Comparison of ENCODE assay signal across 8 mouse cellular contexts in genomic region chr7:16272681-16273080, GRCm38 (mm10). TPM values are rescaled to one million over a fixed set of nuclear protein-coding genes. Genes with fewer than 3 reads are reported as not detected.
A peak's percentile ranks its signal among the peaks of the same experiment; 100 is the strongest.
DNase-seq lines count a peak whose midpoint lies in the region; ATAC-seq and TF ChIP-seq lines count a peak whose summit lies in the region.

No protein-coding gene starts in this region.

- H3K9me3 ChIP-seq in CH12.LX (replicated peaks; ENCODE audit: low read length), result no peaks in the 10 kb centered on the region
- no peaks in the 10 kb centered on the region for H3K9me3 ChIP-seq in liver, embryonic 15.5 days (replicated peaks)
- no peaks in the 10 kb centered on the region for H3K9me3 ChIP-seq in neural tube, embryonic 12.5 days

- H3K36me3 ChIP-seq in CH12.LX (replicated peaks in 1 of 2; ENCODE audit: control insufficient read depth in 1 of 2, insufficient read depth in 1 of 2, low read length in 1 of 2), result peaks cover 23 to 46% of the 10 kb centered on the region in 2 experiments
- H3K36me3 ChIP-seq in liver, embryonic 15.5 days (replicated peaks), result peaks cover 22% of the 10 kb centered on the region
- H3K36me3 ChIP-seq in neural tube, embryonic 12.5 days, result peaks cover 25% of the 10 kb centered on the region

- H3K4me1 ChIP-seq in CH12.LX (ENCODE audit: control insufficient read depth in 1 of 2, insufficient read depth in 2 of 2), result peaks cover 13 to 27% of the 10 kb centered on the region in 2 experiments
- peaks cover 13% of the 10 kb centered on the region for H3K4me1 ChIP-seq in brown adipose tissue, adult 24 weeks (ENCODE audit: control insufficient read depth, insufficient read depth, insufficient read length, low read length)
- H3K4me1 ChIP-seq in liver, embryonic 15.5 days (replicated peaks), result peaks cover 57% of the 10 kb centered on the region
- H3K4me1 ChIP-seq in neural tube, embryonic 12.5 days, result peaks cover 25% of the 10 kb centered on the region

- ATAC-seq in erythroid progenitor cell, adult 5-6 weeks (replicated peaks; ENCODE audit: low FRiP score, poor library complexity, severe bottlenecking), result peak; percentile 71
- peak; percentile 76 for ATAC-seq in liver, embryonic 15.5 days (ENCODE audit: insufficient read depth)
- peak; percentile 84 for ATAC-seq in neural tube, embryonic 12.5 days (ENCODE audit: low FRiP score, low read depth)

- H3K4me3 ChIP-seq in CH12.LX (replicated peaks in 1 of 3; ENCODE audit: low read depth in 2 of 3, low read length in 2 of 3, poor library complexity in 1 of 3), result peak overlapping the region; percentile 58 to 72 (median 65)
- peak overlapping the region; percentile 77 for H3K4me3 ChIP-seq in brown adipose tissue, adult 24 weeks (ENCODE audit: insufficient read depth, low read depth, low read length)
- peak overlapping the region; percentile 82 for H3K4me3 ChIP-seq in liver, embryonic 15.5 days (replicated peaks)
- H3K4me3 ChIP-seq in neural tube, embryonic 12.5 days, result peak overlapping the region; percentile 76

- TF ChIP-seq CTCF in CH12.LX (conservative IDR thresholded peaks at IDR 0.05 in 1 of 2, IDR thresholded peaks at IDR 0.05 in 1 of 2; ENCODE audit: low read depth in 2 of 2, low read length in 2 of 2), result no peak

- TF ChIP-seq POLR2A in CH12.LX (IDR thresholded peaks at IDR 0.05; ENCODE audit: low read depth, low read length), result no peak

- dilution Hi-C loops in CH12.LX (cut with MboI; ENCODE audit: extremely low pct_ligation_motif_present, extremely low pct_unique_long_range_greater_than_20kb, low sequenced_read_pairs), result no loop called here

- TF ChIP-seq EP300 in CH12.LX (IDR thresholded peaks at IDR 0.05; ENCODE audit: low read length), result no peak

- H3K27ac ChIP-seq in CH12.LX (ENCODE audit: insufficient read depth, low read depth), result peak overlapping the region; percentile 40; the same call in 1 of the 2 replicates
- peak overlapping the region; percentile 49 for H3K27ac ChIP-seq in brown adipose tissue, adult 24 weeks (replicated peaks; ENCODE audit: low read depth, low read length)
- H3K27ac ChIP-seq in liver, embryonic 15.5 days (replicated peaks), result peak overlapping the region; percentile 98
- H3K27ac ChIP-seq in neural tube, embryonic 12.5 days, result peak overlapping the region; percentile 84

- DNase-seq in CH12.LX (ENCODE audit: extremely low read depth), result peak; percentile 39
- peak; percentile 72 to 73 for DNase-seq in heart, postnatal 10 days
- peak; percentile 76 to 89 for DNase-seq in kidney, postnatal 25 days
- peak; percentile 36 for DNase-seq in telencephalon, adult 2 months (ENCODE audit: low read depth, low spot score)

- in situ Hi-C loops in CH12.LX (cut with MboI; ENCODE audit: low pct_ligation_motif_present, low pct_unique_long_range_greater_than_20kb, low sequenced_read_pairs), result loop anchor here (5.0 to 25.0 kb wide), 2 partner anchors 90 to 210 kb away; partner anchors contain the start of gene Zfp541

- no peaks in the 10 kb centered on the region for H3K79me2 ChIP-seq in CH12.LX (replicated peaks; ENCODE audit: control insufficient read depth, extremely low read depth, insufficient read depth, poor library complexity, severe bottlenecking)

- TF ChIP-seq RAD21 in CH12.LX (IDR thresholded peaks at IDR 0.05; ENCODE audit: low read depth, low read length), result no peak

- no peaks in the 10 kb centered on the region for H3K27me3 ChIP-seq in CH12.LX (replicated peaks)
- H3K27me3 ChIP-seq in liver, embryonic 15.5 days, result no peaks in the 10 kb centered on the region
- H3K27me3 ChIP-seq in neural tube, embryonic 12.5 days (replicated peaks), result peaks cover 11% of the 10 kb centered on the region; the same call in 1 of the 2 replicates

- peak overlapping the region; percentile 67 for H3K4me2 ChIP-seq in CH12.LX (ENCODE audit: insufficient read depth, low read depth, poor library complexity, severe bottlenecking)
- H3K4me2 ChIP-seq in liver, embryonic 15.5 days, result peak overlapping the region; percentile 99
- peak overlapping the region; percentile 95 for H3K4me2 ChIP-seq in neural tube, embryonic 12.5 days (replicated peaks)

- WGBS in liver, embryonic 15.5 days (ENCODE audit: insufficient replicate concordance), result under 1% methylated on average over 46 of the region's 46 CpGs
- WGBS in neural tube, embryonic 12.5 days, result under 1% methylated on average over 46 of the region's 46 CpGs

- H3K9ac ChIP-seq in CH12.LX (ENCODE audit: insufficient read depth, low read depth), result peak overlapping the region; percentile 55
- H3K9ac ChIP-seq in liver, embryonic 15.5 days, result peak overlapping the region; percentile 80
- H3K9ac ChIP-seq in neural tube, embryonic 12.5 days, result peak overlapping the region; percentile 87

- intact Hi-C loops in heart, postnatal 10 days (cut with DNase I), result no loop called here

TF ChIP-seq in CH12.LX, 34 proteins besides CTCF, POLR2A, EP300 and RAD21:
- no peak for TF ChIP-seq SIN3A (IDR thresholded peaks at IDR 0.05; ENCODE audit: low read length)
- TF ChIP-seq ELF1 (IDR thresholded peaks at IDR 0.05; ENCODE audit: low read depth, low read length), result no peak
- no peak for TF ChIP-seq BHLHE40 (IDR thresholded peaks at IDR 0.05; ENCODE audit: low read depth, low read length)
- TF ChIP-seq MEF2A (IDR thresholded peaks at IDR 0.05; ENCODE audit: borderline replicate concordance, low read depth, low read length), result 0 out of 2 replicates have a peak, but pooled peaks have one; percentile 4

RNA-seq across cellular contexts. Expression of gene Inafm1, which starts 0.7 kb away (rescaled TPM):
- total RNA-seq in CH12.LX (2012; rRNA removed) (5.6 and 7.4 TPM in 2 replicates), CH12.LX (2014; rRNA removed) (1.1 and 1.5 TPM in 2 replicates)
- polyA plus RNA-seq in CH12.LX (2012; ENCODE audit: insufficient read length, low read depth), result 9.3 and 9.5 TPM in 2 replicates
- polyA plus RNA-seq in brown adipose tissue, adult 24 weeks (2012; ENCODE audit: insufficient read depth, insufficient read length, missing spikeins), result 16.0 and 17.2 TPM in 2 replicates
- total RNA-seq in erythroid progenitor cell, adult 5-6 weeks (2015; ENCODE audit: low replicate concordance), result 6.8 and 9.6 TPM in 2 replicates
- 16.3 and 19.3 TPM in 2 replicates for total RNA-seq in erythroid progenitor cell, adult 5-6 weeks (2017; ENCODE audit: low replicate concordance)
- 10 to 100 TPM; 15.6 to 15.7 TPM for total RNA-seq in heart, postnatal 10 days (2021)
- polyA plus RNA-seq in liver, embryonic 15.5 days (2015; fragmentation: Nextera tagmentation; extraction: Ambion mirVana), result 4.4 and 5.4 TPM in 2 replicates
- polyA plus RNA-seq in neural tube, embryonic 12.5 days (2016; fragmentation: Nextera tagmentation; extraction: Ambion mirVana), result 27.0 and 28.5 TPM in 2 replicates

RNA-seq across cellular contexts. Expression of gene C5ar1, which starts 13.3 kb away (rescaled TPM):
- total RNA-seq in CH12.LX (2012; rRNA removed) (not detected in 2 replicates), CH12.LX (2014; rRNA removed) (not detected in 2 replicates)
- polyA plus RNA-seq in CH12.LX (2012; ENCODE audit: insufficient read length, low read depth), result not detected in 2 replicates
- polyA plus RNA-seq in brown adipose tissue, adult 24 weeks (2012; ENCODE audit: insufficient read depth, insufficient read length, missing spikeins), result 3.6 and 5.2 TPM in 2 replicates
- 5.4 and 8.0 TPM in 2 replicates for total RNA-seq in erythroid progenitor cell, adult 5-6 weeks (2015; ENCODE audit: low replicate concordance)
- 2.3 and 5.0 TPM in 2 replicates for total RNA-seq in erythroid progenitor cell, adult 5-6 weeks (2017; ENCODE audit: low replicate concordance)
- total RNA-seq in heart, postnatal 10 days (2021), result 1 to 10 TPM; 4.6 to 4.8 TPM
- 3.5 and 3.6 TPM in 2 replicates for polyA plus RNA-seq in liver, embryonic 15.5 days (2015; fragmentation: Nextera tagmentation; extraction: Ambion mirVana)
- polyA plus RNA-seq in neural tube, embryonic 12.5 days (2016; fragmentation: Nextera tagmentation; extraction: Ambion mirVana), result 0.87 and 1.2 TPM in 2 replicates

RNA-seq across cellular contexts. Expression of gene Ccdc9, which starts 13.9 kb away (rescaled TPM):
- total RNA-seq in CH12.LX (2012; rRNA removed), result 47.6 and 53.3 TPM in 2 replicates
- total RNA-seq in CH12.LX (2014; rRNA removed), result 32.0 and 37.5 TPM in 2 replicates
- polyA plus RNA-seq in CH12.LX (2012; ENCODE audit: insufficient read length, low read depth), result 81.0 and 94.2 TPM in 2 replicates
- polyA plus RNA-seq in brown adipose tissue, adult 24 weeks (2012; ENCODE audit: insufficient read depth, insufficient read length, missing spikeins), result 26.4 and 28.6 TPM in 2 replicates
- 15.1 and 25.6 TPM in 2 replicates for total RNA-seq in erythroid progenitor cell, adult 5-6 weeks (2015; ENCODE audit: low replicate concordance)
- total RNA-seq in erythroid progenitor cell, adult 5-6 weeks (2017; ENCODE audit: low replicate concordance), result 27.7 and 39.5 TPM in 2 replicates
- 10 to 100 TPM; 38.2 to 39.1 TPM for total RNA-seq in heart, postnatal 10 days (2021)
- polyA plus RNA-seq in liver, embryonic 15.5 days (2015; fragmentation: Nextera tagmentation; extraction: Ambion mirVana), result 10.3 and 12.3 TPM in 2 replicates
- polyA plus RNA-seq in neural tube, embryonic 12.5 days (2016; fragmentation: Nextera tagmentation; extraction: Ambion mirVana), result 47.7 and 49.5 TPM in 2 replicates

RNA-seq across cellular contexts. Expression of gene C5ar2, which starts 28.7 kb away (rescaled TPM):
- total RNA-seq in CH12.LX (2012; rRNA removed) (0.04 TPM in 2 replicates), CH12.LX (2014; rRNA removed) (0.11 and 0.30 TPM in 2 replicates)
- polyA plus RNA-seq in CH12.LX (2012; ENCODE audit: insufficient read length, low read depth), result 0.22 and 0.33 TPM in 2 replicates
- polyA plus RNA-seq in brown adipose tissue, adult 24 weeks (2012; ENCODE audit: insufficient read depth, insufficient read length, missing spikeins), result 0.40 and 0.46 TPM in 2 replicates
- 2.2 and 8.4 TPM in 2 replicates for total RNA-seq in erythroid progenitor cell, adult 5-6 weeks (2015; ENCODE audit: low replicate concordance)
- 1.8 and 3.3 TPM in 2 replicates for total RNA-seq in erythroid progenitor cell, adult 5-6 weeks (2017; ENCODE audit: low replicate concordance)
- total RNA-seq in heart, postnatal 10 days (2021), result under 1 TPM; 0.38 to 0.50 TPM
- polyA plus RNA-seq in liver, embryonic 15.5 days (2015; fragmentation: Nextera tagmentation; extraction: Ambion mirVana), result 0.89 and 1.0 TPM in 2 replicates
- 0.09 and 0.10 TPM in 2 replicates for polyA plus RNA-seq in neural tube, embryonic 12.5 days (2016; fragmentation: Nextera tagmentation; extraction: Ambion mirVana)

RNA-seq across cellular contexts. Expression of gene Bbc3, which starts 35.5 kb away (rescaled TPM):
- total RNA-seq in CH12.LX (2012; rRNA removed), result 33.2 and 61.7 TPM in 2 replicates
- total RNA-seq in CH12.LX (2014; rRNA removed), result 23.2 and 25.4 TPM in 2 replicates
- polyA plus RNA-seq in CH12.LX (2012; ENCODE audit: insufficient read length, low read depth), result 22.2 and 23.3 TPM in 2 replicates
- 5.0 and 10.8 TPM in 2 replicates for polyA plus RNA-seq in brown adipose tissue, adult 24 weeks (2012; ENCODE audit: insufficient read depth, insufficient read length, missing spikeins)
- total RNA-seq in erythroid progenitor cell, adult 5-6 weeks (2015; ENCODE audit: low replicate concordance), result 0.42 and 3.2 TPM in 2 replicates
- 0.76 and 2.6 TPM in 2 replicates for total RNA-seq in erythroid progenitor cell, adult 5-6 weeks (2017; ENCODE audit: low replicate concordance)
- total RNA-seq in heart, postnatal 10 days (2021), result 1 to 10 TPM; 9.5 to 9.8 TPM
- 4.1 and 5.9 TPM in 2 replicates for polyA plus RNA-seq in liver, embryonic 15.5 days (2015; fragmentation: Nextera tagmentation; extraction: Ambion mirVana)
- 22.7 and 25.0 TPM in 2 replicates for polyA plus RNA-seq in neural tube, embryonic 12.5 days (2016; fragmentation: Nextera tagmentation; extraction: Ambion mirVana)

Comparison
In these comparisons a context has a peak if more than half of its experiments do, and no peak if none do; other contexts are left out.
1. Peak in every context shown above with its lines: DNase-seq, ATAC-seq, H3K4me3 ChIP-seq and H3K27ac ChIP-seq.
2. H3K27ac ChIP-seq: peak in every context shown above with its lines; median percentile 98 in liver, embryonic 15.5 days; 84 in neural tube, embryonic 12.5 days; 49 in brown adipose tissue, adult 24 weeks; 40 in CH12.LX.